Mouse (Mus musculus): ENCODE measurements around the gene Vgll2.

The Vgll2 gene

DNA sequence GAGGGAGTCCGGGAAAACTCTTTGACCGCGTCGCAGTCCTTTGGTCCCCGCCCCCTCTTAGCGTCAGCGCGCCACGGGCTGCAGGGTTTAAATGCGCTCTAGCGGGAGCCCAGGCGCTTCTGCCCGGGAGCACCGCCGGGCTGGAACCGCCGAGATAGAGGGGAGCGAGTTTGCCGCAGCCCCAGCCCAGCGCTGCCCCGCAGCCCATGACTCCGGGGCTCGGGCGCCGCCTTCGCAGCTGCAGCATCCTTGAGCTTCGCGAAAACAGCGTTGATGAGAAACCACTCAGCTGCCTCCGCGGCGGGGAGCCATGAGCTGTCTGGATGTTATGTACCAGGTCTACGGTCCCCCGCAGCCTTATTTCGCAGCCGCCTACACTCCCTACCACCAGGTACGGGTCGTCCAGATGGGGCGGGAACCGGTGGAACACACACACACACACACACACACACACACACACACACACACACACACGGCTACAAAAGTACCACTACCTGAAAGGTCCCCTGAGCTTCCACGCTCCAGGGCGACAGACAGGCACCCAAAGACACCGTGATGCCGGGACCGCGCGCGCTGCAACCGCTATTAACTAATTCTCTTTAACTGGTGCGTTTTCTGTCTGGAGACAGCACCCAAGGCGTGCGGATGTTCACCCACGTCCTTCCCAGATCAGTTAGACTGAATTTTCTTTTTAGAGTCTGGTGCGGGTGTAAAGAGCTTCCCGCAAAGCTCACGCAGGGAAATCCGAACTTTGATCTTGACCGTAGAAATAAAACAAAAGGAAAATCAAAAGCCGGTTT is at the start of gene Vgll2:
Vgll2 (plus strand) TSS at position 90 of the 800 bp plus-strand sequence.
- no peak for DNase-seq (ENCODE audit: low spot score)

DNA sequence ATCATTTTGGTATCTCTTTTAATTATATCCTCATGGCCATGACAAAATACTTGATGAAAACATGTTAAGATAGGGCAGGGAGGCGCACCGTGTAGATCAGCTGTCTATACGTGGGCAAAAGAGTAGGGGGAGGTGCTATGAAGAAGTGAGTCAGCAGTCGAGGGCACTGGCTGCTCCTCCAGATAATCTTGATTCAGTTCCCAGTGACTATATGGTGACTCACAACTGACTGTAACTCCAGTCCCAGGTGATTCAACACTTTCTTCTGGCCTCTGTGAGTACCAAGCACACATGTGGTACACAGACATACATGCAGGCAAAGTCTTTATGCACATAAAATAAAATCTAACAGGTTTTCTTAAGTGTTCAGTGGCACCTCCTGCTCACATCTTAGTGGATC is 47.2 kb upstream of the Vgll2 start:
- DNase-seq (ENCODE audit: low spot score) = no peak

DNA sequence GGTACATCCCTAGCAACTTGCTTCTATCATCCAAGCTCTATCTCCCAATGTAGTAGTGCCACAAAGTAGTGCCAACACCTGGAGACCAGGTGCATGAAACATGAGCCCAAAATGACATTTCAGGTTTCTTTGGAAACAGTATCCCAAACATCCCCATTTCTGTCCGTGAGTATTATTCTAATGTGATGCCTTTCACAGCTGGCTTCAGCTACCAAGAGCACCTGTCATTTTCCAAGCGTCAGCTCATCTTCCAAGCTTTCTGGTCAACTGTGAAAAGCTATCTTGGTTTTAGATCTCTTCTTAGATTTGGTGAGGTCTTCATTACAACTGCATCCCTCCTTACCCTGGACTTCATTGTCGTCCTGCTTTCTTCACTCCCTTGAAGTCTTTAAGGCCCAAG is 46.7 kb upstream of the Vgll2 start:
- no peak for DNase-seq (ENCODE audit: low spot score)

DNA sequence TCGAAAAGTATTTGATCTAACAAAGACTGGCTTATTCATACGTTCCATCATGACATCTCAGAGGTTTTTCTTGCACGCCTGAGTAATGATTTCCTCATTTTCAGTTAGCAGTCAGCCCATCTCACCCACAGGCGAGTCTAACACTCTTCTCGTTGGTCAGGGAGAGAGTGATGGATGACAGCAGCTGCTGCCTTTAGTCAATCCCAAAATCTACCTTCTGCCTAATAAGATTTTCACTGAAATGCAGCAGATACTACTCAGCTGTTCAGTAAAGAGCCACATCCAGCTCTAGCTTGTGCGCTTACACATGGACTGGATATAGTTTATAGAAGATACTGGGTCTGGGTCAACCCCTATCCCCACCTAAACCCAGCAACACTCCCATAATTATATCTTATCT is 40.7 kb upstream of the Vgll2 start:
- no peak for DNase-seq (ENCODE audit: low spot score)

DNA sequence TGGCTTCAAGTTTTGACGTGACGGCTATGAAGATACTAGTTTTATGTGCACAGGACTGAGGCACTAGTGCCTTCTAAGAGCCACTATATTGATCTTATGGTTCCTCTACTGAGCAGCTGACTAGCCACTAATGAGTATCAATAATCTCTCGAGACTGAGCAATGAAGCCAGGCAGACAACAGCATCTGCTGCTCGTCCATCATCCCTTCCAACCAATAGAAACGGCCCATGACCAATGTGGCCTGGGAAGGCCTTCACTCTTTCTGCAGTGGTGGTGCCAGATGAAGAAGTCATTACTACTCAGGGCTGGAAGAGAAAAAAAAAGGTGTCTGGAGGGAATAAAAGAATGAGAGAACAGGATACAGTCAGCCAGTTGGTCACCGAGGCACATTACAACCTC is 39.9 kb upstream of the Vgll2 start:
- no peak for DNase-seq (ENCODE audit: low spot score)

DNA sequence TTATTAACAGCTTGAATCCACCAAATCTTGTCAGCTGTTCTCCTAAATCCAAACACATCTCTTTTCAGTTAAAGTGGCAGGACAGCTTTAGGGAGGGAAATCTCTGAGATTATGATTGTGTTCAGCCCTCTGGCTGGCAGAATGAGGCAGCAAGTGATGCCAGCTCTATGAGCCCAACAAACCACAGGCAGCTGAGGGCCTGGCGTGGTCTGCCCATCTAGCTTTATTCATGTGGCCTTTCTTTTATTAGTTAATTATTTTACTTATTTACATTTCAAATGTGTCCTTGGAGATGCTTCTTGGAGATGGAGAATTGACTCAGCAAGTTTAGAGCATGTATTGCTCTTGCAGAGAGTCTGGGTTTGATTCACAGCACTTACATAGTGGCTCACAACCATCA is 3.8 kb upstream of the Vgll2 start:
- no peak for DNase-seq (ENCODE audit: low spot score)

DNA sequence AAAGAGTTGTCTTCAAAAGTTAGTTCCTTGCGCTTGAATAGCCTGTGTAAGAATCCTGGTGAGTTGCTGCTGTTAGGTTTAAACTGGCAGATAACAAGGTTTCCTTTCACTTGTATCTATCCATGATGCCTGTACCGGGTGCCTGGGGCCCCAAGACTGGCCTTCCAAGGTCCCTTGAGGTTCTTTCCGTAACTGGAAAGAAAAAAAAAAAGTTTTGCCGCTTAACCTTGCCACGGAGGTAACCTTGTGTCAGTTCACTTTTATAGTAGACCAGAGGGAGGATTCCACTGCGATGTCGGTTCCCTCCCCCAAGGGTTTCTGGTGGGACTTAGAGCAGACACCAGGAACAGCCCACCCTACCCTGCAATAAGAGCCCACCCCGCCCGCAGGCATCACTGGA is 1.1 kb upstream of the Vgll2 start:
- no peak for DNase-seq (ENCODE audit: low spot score)

DNA sequence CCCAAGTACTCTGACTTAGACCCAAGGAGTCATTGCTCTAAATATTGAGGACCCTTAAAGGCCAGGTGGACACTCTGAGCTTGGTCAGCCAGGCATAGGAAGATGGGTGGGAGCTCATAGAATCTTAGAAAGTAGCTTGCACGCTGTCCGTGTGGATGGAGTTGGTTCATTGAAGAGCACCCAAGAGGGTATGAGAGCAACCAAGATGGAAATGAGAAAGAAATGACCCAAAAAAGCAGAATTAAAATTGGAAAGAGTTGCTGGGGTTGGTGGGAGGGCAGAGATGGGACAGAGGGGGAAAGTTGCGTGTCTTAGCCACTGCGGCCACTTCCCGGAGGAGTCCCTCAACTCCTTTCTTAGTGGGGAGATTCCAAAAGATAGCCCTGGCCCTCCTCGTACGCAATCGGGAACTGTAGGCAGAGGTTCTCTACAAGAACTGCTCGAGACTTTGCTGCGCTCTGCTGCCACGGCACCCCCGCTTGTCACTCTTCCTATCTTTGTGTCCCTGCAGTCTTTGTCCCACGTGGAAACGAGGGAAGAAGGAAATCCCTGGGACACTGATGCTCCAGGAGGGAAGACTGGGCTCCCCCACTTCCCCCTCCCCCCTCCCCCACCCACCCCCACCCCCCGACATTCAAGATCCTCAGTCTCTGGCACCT is 437 bp upstream of the Vgll2 start:
- no peak for DNase-seq (ENCODE audit: low spot score)

DNA sequence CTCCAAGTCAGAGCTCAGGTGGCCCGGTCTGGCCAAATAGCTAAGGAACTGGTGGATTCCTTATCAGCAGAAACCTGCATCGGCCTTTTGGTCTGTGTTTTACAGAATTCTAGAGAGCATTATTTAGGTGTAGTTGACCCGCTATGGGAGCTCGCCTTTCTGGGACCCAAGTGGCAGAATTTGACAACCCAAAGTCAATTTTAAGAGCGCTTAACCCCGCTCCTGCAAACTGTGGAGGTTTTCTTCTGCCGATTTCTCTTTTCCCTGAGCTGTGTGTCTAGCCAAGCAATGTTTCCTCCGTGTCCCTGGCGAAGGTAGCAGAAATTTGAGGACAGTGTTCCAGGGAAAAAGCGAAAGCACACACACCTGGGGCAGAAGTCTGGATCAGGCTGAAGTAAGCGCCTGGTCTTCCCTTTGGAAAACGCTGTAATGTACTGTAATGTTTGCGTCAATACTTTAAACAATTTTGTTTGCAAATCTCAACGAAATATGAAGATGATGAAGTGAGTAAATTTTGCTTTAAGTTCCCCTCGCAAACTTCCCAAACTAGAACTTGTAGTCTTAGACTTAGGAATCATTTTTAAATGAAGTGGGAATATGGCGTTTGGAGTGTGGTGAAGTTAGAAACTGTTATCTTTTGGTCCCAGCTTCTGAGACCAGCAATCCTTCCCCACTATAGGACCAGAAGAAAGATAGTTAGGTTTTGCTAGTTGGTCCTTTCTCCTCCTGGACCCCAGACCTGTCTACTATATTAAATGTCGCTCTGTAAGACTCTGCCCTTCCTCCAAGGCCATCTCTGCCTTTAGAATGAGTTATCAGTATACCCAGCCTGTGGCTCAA is 1.1 kb downstream of the Vgll2 start:
- DNase-seq (ENCODE audit: low spot score) = no peak

DNA sequence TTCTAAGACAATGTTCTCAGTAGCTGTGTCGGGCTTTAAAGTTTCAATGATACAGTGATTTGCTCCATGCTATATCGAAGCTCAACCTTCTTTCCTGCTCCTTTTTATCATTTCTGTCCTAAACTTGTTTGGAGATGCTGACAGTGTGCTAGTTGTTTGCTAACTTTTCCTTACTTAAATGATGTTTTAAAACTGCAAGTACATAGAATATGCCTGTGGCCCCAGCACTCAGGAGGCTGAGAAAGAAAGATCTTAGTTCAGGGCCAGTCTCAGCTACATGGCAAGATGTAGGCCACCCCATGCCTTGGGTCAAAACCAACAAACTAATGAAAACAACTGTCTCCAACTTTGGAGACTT is 1.7 kb downstream of the Vgll2 start:
- no peak for DNase-seq (ENCODE audit: low spot score)

DNA sequence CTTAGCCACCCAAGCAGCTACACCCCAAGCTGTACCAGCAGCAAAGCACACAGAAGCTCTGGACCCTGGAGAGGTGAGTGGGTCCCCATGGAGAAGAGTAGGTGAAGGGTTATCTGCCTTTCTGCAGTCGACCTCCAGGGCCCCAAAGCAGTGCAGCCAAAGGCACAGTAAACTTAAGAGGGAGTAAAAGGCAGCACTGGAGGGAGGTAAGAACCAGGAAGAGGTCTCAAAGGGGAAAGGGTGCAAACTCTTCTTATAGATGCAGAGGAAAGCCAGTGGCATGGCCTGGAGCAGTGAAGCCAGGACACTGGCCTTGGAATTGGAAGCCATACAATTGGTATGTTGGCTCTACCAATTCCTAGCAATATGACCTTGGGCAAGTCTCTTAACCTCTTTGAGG is 3.0 kb downstream of the Vgll2 start:
- DNase-seq (ENCODE audit: low spot score) = no peak

DNA sequence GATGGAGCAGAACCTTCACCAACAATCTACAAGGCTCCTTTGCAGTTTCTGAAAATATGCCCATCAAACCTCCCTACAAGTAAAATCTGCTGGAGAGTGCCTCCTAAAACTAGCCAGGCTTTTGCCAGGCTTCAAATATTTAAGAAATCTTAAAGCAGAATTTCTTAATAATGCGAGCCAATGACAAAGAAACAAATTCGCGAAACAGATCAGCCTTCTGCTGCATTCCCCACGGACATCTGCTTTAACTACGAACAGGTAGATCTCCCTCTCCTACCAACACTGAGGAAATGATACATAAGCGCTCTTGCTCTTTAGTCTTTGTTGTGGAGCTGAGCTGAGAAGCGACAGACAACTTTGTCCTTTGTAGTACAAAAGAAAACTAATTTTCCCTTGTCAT is 3.5 kb downstream of the Vgll2 start:
- no peak for DNase-seq (ENCODE audit: low spot score)

DNA sequence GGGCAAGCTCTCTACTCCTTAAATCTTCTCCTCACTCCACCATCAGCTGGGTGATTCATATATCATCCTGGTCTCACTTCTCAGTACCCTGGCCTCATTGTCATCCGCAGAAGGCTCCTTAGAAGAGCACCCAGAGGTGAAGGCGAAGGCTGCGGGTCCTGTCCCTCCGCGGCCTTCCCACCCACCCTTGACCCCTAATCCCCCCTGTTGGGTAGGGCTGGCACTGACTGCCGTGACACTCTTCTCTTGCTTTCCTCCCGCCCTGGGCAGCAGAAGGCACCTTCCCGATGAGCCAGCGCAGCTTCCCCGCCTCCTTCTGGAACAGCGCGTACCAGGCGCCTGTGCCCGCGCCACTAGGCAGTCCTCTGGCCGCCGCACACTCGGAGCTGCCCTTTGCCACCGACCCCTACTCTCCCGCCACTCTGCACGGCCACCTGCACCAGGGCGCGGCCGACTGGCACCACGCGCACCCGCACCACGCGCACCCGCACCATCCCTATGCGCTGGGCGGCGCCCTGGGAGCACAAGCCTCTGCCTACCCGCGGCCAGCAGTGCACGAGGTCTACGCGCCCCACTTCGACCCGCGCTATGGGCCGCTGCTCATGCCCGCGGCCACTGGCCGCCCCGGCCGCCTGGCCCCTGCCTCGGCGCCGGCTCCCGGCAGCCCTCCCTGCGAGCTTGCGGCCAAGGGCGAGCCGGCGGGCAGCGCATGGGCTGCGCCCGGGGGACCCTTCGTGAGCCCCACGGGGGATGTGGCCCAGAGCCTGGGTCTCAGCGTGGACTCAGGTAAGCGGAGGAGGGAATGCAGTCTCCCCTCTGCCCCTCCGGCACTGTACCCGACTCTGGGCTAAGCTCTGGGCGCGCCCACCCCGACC is 5.1 kb downstream of the Vgll2 start:
- DNase-seq (ENCODE audit: low spot score) = no peak

DNA sequence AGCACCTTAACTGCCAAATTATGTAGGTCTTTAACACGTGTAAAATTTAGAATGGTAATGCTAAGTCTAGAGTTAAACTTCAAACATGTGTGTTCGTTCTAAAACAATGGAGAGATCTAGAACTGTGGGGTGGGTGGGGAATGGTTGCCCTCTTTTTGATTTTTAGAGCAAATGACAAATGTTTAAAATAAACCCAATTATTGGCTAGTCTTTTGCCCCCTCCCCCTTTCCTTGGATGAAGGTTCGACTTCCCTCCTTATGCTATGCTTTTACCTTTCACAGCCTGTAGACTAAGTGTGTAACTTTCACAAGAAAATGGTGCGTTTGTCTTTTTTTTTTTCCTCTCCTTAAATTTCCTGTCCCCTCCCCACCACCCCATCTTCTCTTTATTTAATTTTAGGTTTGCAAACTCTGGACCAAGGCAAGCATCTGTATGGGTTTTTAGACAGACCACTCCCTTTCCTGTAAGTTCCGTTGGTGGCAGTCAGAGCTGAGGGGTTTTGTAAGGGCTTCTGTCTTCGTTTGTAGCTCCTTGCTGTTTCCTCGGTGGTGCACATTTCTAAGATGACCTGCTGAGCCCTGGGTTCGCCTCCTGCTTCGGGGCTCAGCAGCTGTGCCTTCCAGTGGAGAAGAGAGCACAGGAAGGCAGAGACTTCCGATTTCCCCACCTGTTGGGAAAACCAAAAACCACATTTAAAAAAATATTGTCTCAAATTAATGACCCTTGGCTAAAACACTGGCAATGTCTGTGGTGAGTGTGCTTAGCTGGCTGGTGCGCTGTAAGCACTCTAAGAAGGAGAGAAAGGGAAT is 6.5 kb downstream of the Vgll2 start:
- DNase-seq (ENCODE audit: low spot score) = no peak

DNA sequence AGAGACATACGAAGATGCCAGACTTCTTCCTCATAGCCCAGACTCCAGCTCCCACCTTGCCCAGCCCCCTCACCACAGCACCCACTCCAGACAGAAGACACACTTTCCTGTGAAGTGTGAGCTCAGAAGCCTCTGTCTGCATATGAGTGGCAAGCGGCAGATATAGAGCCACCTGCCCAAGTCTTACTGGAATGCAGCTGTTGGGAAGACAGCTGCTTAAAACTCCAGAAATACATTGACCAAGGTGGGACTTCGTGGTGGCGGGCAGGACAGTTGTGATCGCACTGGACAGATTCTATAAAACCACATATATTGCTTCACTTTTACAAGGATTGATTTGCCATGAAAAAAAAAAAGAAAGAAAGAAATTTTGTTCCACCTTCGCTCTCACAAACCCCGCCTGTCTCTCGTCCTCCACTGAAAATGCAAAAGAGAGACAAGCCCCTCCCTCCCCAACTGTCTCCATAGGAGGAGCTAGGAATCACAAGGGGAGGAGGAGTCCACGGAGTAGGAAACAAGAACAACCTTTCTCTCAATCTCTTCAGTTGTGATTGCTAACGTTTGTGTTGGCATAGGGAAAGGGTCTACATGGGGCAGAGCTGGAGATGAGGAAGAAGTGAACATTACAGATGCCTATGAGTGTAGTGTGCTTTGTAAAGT is 7.2 kb downstream of the Vgll2 start:
- DNase-seq (ENCODE audit: low spot score) = no peak

DNA sequence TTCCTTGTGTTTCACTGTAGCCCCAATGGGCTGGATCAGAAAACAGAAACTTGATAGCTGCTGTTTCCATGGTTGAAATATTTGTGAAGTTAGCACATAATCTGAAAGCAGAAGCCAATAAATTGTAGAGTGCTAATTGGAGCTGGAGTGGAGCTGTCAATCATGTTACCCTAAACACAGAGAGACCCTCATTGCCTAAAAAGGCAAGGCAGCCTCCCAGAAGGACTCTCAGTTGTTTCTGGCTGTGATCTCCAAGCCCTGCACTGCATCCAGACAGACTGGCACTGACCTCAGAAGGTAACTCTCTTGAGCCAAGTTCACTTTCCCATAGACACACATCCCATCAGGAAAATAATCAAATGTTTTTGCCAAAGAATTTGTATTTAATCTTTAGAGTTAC is 11.4 kb downstream of the Vgll2 start:
- no peak for DNase-seq (ENCODE audit: low spot score)

DNA sequence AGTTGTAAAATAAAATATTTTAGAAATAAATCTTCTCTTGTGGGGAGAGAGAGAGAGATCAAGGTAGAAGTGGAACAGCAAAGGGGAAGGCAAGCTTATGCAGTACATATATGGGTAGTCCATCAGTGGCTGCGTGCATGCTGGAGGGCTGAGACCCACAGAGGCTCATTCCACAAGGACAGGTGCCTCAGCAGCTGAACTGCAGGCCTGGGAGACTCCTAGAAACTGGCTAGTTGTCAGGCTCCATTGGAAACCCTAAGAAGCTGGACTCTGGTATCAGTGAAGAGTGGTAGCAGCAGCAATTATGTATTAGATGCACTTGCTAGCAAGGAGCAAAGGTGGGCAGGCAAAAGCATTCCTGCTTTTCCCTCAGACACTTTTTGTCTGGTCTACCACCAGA is 17.1 kb downstream of the Vgll2 start:
- no peak for DNase-seq (ENCODE audit: low spot score)

DNA sequence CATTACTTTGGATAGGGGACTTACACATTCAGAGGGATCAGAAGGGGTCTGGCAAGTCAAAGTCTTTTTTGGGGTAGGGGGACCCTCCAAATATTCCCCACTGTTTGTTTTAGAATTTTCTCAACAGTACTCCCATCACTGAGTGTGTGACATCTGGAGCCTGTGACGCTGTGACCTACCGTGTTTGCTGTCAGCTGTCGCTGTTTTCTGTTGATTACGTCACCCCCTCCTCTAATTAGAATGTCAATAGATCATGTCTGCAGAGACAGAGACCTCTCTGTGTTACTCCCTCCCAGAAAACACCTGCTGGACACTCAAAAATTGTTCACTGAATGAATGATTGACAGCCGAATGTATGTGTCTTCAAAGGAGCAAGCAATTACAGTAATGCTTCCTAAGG is 20.8 kb downstream of the Vgll2 start:
- no peak for DNase-seq (ENCODE audit: low spot score)

DNA sequence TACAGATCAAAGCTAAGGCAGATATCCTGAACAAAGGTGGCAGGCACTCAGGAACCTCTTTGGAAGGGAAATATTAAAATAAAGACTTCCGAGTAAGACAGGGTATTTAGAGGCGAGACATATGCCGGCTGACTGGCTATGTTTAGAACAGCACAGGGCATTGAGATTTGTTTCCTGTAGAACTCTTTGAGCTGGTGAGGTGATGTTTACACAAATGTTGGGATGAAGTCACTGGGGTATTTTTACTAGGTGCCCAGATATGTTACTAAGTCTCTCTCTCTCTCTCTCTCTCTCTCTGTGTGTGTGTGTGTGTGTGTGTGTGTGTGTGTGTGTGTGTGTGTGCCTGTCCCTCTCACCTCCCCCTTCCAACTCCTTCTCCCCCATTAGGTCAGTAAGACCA is 26.0 kb downstream of the Vgll2 start:
- DNase-seq (ENCODE audit: low spot score) = no peak

DNA sequence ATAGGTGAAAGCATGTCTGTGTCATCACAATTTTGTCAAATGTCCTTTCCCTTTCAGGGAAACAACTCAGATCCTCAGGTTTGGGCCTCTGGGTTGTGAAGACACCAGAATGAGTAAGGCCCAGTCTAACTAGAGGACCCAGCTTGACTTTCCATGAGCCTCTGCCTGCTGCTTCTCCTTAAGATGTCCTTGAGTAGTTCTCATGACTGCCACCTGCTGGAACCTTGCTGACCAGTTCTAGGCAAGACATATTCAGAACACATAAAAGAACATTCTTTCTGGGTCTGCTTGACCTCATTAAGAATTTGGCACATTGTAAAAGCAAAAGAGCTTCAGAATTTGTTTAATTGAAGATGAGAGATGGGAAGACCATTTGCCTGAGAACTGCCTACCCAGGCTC is 50.2 kb downstream of the Vgll2 start:
- DNase-seq (ENCODE audit: low spot score) = peak; percentile 31
